Mouse (Mus musculus) midbrain, embryonic 16.5 days (tissue): ENCODE measurements around the gene Cenph. TPM values are rescaled to one million over a fixed set of nuclear protein-coding genes. Genes with fewer than 3 reads are reported as not detected.
A peak's percentile ranks its signal among the peaks of the same experiment; 100 is the strongest.
"Not testable (repeated sequence)": the region's sequence is repeated elsewhere in the genome, so short reads cannot be mapped to it uniquely, and the experiment has no call there.

Experiments used
- ATAC-seq: fragments of 200-750 bp; cut with Nextera tagmentation; 2 replicates; pipeline ENCODE4 v1.8.0; 2017; ENCODE audit warnings: moderate TSS enrichment
- H3K27ac ChIP-seq: fragments of 300-500 bp; sonication (generic); 2 replicates; pipeline ENCODE4 v1.5.1; 2014; ENCODE audit warnings: mild to moderate bottlenecking, low read length, mixed read lengths
- H3K27me3 ChIP-seq: fragments of 300-500 bp; sonication (generic); 2 replicates; pipeline ENCODE4 v1.6.1; 2014; ENCODE audit warnings: low read depth, low read length, mixed read lengths; ENCODE audit not compliant: control insufficient read depth, insufficient read depth
- H3K36me3 ChIP-seq: fragments of 300-500 bp; sonication (generic); 2 replicates; pipeline ENCODE4 v1.6.1; 2014; ENCODE audit warnings: mild to moderate bottlenecking, low read length, moderate library complexity, mixed read lengths; ENCODE audit not compliant: control insufficient read depth, insufficient read depth
- H3K4me1 ChIP-seq: fragments of 300-500 bp; sonication (generic); 2 replicates; pipeline ENCODE4 v1.6.1; 2014; ENCODE audit warnings: mild to moderate bottlenecking, low read length, mixed read lengths; ENCODE audit not compliant: control insufficient read depth, insufficient read depth
- H3K4me2 ChIP-seq: fragments of 300-500 bp; sonication (generic); 2 replicates; pipeline ENCODE4 v1.6.1; 2014; ENCODE audit warnings: mild to moderate bottlenecking, low read length, mixed read lengths
- H3K4me3 ChIP-seq: fragments of 300-500 bp; sonication (generic); 2 replicates; pipeline ENCODE4 v1.5.1; 2014; ENCODE audit warnings: low read depth, mild to moderate bottlenecking, low read length, moderate library complexity, mixed read lengths
- H3K9ac ChIP-seq: fragments of 300-500 bp; sonication (generic); 2 replicates; pipeline ENCODE4 v1.6.1; 2014; ENCODE audit warnings: low read depth, low read length, mixed read lengths
- H3K9me3 ChIP-seq: fragments of 300-500 bp; sonication (generic); replicated peaks from 2 replicates; pipeline ENCODE4 v1.6.1; 2014; ENCODE audit warnings: mild to moderate bottlenecking, low read length, mixed read lengths; ENCODE audit not compliant: control insufficient read depth, poor library complexity, severe bottlenecking
- WGBS: fragments of 180-500 bp; shearing (Covaris S2); extraction: QIAGEN DNeasy Blood & Tissue Kit; methylation state at CpG from one replicate; pipeline ENCODE4 v1.1.7; 2014; 5-methylcytosine and 5-hydroxymethylcytosine counted together
- polyA plus RNA-seq: library from polyadenylated mRNA; unstranded; fragments of >200 nt; fragmentation: Nextera tagmentation; extraction: Ambion mirVana; gene quantifications from 2 replicates; pipeline ENCODE4 v1.2.1, GENCODE M21; 2015

Gene Cenph
- polyA plus RNA-seq: 5.1 and 6.3 TPM in 2 replicates

GRCm38 (mm10) chr13:100775252-100776055 lies at the start of gene Cenph:
Cenph (minus strand) TSS chr13:100775899.
- H3K27me3 ChIP-seq: no peaks in the 10 kb centered on the region
- H3K27ac ChIP-seq: peak within 1 kb of the TSS; percentile 33
- H3K9me3 ChIP-seq: no peaks in the 10 kb centered on the region
- under 1% methylated on average over 46 of the region's 46 CpGs for WGBS
- H3K4me3 ChIP-seq: peak within 1 kb of the TSS; percentile 72
- peak; percentile 98 for ATAC-seq
- H3K4me1 ChIP-seq: peaks cover 11% of the 10 kb centered on the region
- peak within 1 kb of the TSS; percentile 66 for H3K9ac ChIP-seq
- peak within 1 kb of the TSS; percentile 99 for H3K4me2 ChIP-seq
- no peaks in the 10 kb centered on the region for H3K36me3 ChIP-seq

DNA sequence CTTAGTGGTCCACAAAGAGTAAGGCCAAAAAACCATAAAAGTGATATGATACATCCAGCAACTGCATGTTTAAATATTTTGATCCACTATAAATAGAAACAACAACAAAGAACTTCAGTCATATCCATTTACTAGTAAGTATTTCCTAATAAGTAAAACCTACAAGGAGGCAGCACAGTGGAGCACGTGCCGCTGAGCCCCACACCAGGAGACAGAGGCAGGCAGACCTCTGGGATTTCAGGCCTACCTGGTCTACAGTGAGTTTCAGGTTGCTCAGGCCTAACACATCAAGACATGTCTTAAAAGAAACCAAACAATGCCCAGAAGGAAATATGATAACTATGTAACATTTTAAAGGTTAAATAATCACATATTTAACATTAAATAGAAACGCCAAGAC lies 49.2 kb upstream of the Cenph start:
- WGBS: 87% methylated on average over 3 of the region's 3 CpGs
- Histone ChIP-seq H3K4me3 (no peak overlapping the region), H3K27me3 (no peaks in the 10 kb centered on the region), H3K36me3 (peaks cover 22% of the 10 kb centered on the region), H3K9ac (no peak overlapping the region), H3K4me2 (no peak overlapping the region), H3K27ac (no peak overlapping the region), H3K9me3 (no peaks in the 10 kb centered on the region), H3K4me1 (0 out of 2 replicates have a peak, but pooled peaks cover 2% of the 10 kb centered on the region)
- ATAC-seq: no peak

DNA sequence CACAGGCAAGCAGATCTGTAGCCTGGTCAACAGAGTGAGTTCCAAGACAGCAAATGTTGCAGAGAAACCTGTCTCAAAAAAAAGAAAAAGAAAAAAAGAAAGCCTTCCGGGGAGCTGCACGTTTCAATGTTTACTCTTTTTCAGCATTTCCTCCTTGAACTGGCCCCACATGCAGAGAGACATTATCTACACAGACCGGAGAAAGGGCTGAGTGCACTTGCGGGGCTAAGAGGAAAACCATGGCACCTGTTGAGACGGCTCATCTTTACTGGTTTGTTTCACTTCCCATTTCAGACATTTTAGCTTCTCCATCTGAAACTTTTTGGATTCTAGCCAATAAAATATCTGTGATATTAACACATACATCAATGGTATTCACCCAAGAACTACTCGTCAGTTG lies 48.6 kb upstream of the Cenph start:
- Histone ChIP-seq H3K27ac (no peak overlapping the region), H3K9me3 (no peaks in the 10 kb centered on the region), H3K4me2 (no peak overlapping the region), H3K36me3 (peaks cover 22% of the 10 kb centered on the region), H3K4me1 (no peaks in the 10 kb centered on the region), H3K4me3 (no peak overlapping the region), H3K9ac (no peak overlapping the region), H3K27me3 (no peaks in the 10 kb centered on the region)
- no peak for ATAC-seq
- 87% methylated on average over 6 of the region's 6 CpGs for WGBS

DNA sequence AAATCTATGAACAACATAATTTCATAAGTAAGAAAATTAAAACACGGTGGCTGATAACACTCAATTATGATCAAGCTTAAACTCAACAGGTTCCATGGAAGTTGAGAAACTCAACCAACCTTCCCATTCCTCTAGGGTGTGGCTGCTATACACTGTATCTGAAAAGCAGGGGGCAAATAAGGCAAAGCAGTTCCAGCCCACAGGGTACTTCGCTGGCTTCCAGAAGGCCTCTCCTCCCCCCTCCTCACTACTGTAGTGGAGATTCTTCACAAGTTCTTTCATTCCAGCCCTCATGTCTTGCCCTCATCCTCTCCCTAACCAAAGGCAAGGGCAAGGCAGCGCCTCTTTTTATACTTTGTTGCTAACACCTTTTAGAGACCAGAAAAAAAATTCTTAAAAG lies 48.2 kb upstream of the Cenph start:
- H3K4me1 ChIP-seq: no peaks in the 10 kb centered on the region
- no peak overlapping the region for H3K9ac ChIP-seq
- no peak for ATAC-seq

GRCm38 (mm10) chr13:100814451-100814850 lies 38.8 kb upstream of the Cenph start:
- H3K4me2 ChIP-seq: no peak overlapping the region
- ATAC-seq: no peak
- no peak overlapping the region for H3K9ac ChIP-seq
- H3K4me1 ChIP-seq: no peaks in the 10 kb centered on the region
- 97% methylated on average over 6 of the region's 6 CpGs for WGBS
- no peaks in the 10 kb centered on the region for H3K27me3 ChIP-seq
- peaks cover 37% of the 10 kb centered on the region for H3K36me3 ChIP-seq
- no peaks in the 10 kb centered on the region for H3K9me3 ChIP-seq
- H3K27ac ChIP-seq: no peak overlapping the region
- H3K4me3 ChIP-seq: no peak overlapping the region

More for the DNA sequence above, 48.2 kb upstream of the Cenph start:
- Histone ChIP-seq H3K9me3 (no peaks in the 10 kb centered on the region), H3K4me2 (no peak overlapping the region), H3K27me3 (no peaks in the 10 kb centered on the region), H3K36me3 (peaks cover 25% of the 10 kb centered on the region), H3K27ac (no peak overlapping the region), H3K4me3 (no peak overlapping the region)
- WGBS: 98% methylated on average over 3 of the region's 3 CpGs

GRCm38 (mm10) chr13:100805776-100806175 lies 30.1 kb upstream of the Cenph start:
- H3K4me2 ChIP-seq: no peak overlapping the region

DNA sequence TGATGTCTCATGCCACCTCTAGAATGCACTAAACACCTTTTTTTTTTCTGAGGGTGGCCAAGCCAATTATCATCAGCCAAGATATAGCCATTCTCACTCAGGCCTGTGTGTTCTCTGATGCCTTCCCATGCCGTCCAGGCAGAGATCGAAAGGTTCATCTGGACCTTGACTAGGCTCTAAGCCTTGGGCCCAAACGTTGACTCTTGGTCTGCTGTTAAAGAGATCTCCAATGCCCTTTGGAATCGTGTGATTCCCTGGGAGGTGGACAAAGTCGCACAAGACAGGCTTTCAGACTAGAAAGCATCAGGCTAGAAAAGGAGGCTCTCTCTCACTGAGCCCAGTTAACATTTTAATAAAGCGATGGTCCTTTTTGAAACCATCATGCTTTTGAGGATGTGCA lies 21.5 kb upstream of the Cenph start:
- no peaks in the 10 kb centered on the region for H3K36me3 ChIP-seq
- H3K4me2 ChIP-seq: no peak overlapping the region
- no peak overlapping the region for H3K27ac ChIP-seq
- H3K4me3 ChIP-seq: no peak overlapping the region
- WGBS: 89% methylated on average over 6 of the region's 6 CpGs
- no peak overlapping the region for H3K9ac ChIP-seq
- H3K4me1 ChIP-seq: no peaks in the 10 kb centered on the region
- no peaks in the 10 kb centered on the region for H3K27me3 ChIP-seq
- no peaks in the 10 kb centered on the region; the same call in 1 of the 2 replicates for H3K9me3 ChIP-seq
- ATAC-seq: no peak

More at GRCm38 (mm10) chr13:100805776-100806175, 30.1 kb upstream of the Cenph start:
- ATAC-seq: no peak
- no peak overlapping the region for H3K27ac ChIP-seq
- no peak overlapping the region for H3K4me3 ChIP-seq
- WGBS: 95% methylated on average over 3 of the region's 3 CpGs
- no peak overlapping the region for H3K9ac ChIP-seq
- H3K4me1 ChIP-seq: no peaks in the 10 kb centered on the region
- no peaks in the 10 kb centered on the region for H3K9me3 ChIP-seq
- no peaks in the 10 kb centered on the region for H3K27me3 ChIP-seq
- H3K36me3 ChIP-seq: peaks cover 45% of the 10 kb centered on the region

- 93% methylated on average over 3 of the region's 3 CpGs for WGBS
- no peak for ATAC-seq
- Histone ChIP-seq H3K36me3 (no peaks in the 10 kb centered on the region), H3K9me3 (no peaks in the 10 kb centered on the region; the same call in 1 of the 2 replicates), H3K4me1 (peaks cover 6% of the 10 kb centered on the region), H3K27me3 (no peaks in the 10 kb centered on the region), H3K4me3 (no peak overlapping the region), H3K9ac (no peak overlapping the region), H3K4me2 (no peak overlapping the region), H3K27ac (no peak overlapping the region)
Observed at GRCm38 (mm10) chr13:100789083-100789482, 13.4 kb upstream of the Cenph start.

DNA sequence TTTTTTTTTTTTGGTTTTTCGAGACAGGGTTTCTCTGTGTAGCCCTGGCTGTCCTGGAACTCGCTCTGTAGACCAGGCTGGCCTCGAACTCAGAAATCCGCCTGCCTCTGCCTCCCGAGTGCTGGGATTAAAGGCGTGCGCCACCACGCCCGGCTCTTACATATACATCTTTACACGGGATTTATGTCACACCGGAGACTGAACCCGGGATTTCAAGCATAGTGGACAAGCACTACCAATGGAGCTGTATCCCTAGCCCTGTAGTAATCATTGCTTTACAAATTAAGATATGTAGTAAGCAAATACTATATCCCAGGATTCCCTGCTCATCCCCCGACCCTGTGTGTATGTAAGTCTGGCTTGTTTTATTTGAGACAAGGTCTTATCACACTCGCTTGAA lies 12.4 kb upstream of the Cenph start:
- H3K36me3 ChIP-seq, H3K27ac ChIP-seq, H3K27me3 ChIP-seq, H3K9me3 ChIP-seq, ATAC-seq, H3K4me1 ChIP-seq, H3K4me3 ChIP-seq, H3K9ac ChIP-seq, H3K4me2 ChIP-seq: not testable (repeated sequence)
- WGBS: 96% methylated on average over 10 of the region's 14 CpGs
